Mouse (Mus musculus) lung, adult 2 months (tissue): ENCODE results near the gene Nrg4. TPM values are rescaled to one million over a fixed set of nuclear protein-coding genes. Genes with fewer than 3 reads are reported as not detected.

Source experiments
- DNase-seq: peaks from one replicate; pipeline ENCODE4 v3.0.0; 2022
- H3K4me1 ChIP-seq: fragments of 200-500 bp; 2 replicates; pipeline ENCODE4 v1.6.1; 2011; ENCODE audit warnings: low read length; ENCODE audit not compliant: control insufficient read depth, insufficient read depth
- H3K4me3 ChIP-seq: fragments of 200-500 bp; replicated peaks from 2 replicates; pipeline ENCODE3; 2011; ENCODE audit warnings: low read depth, mild to moderate bottlenecking, control low read depth, low read length; ENCODE audit errors: extremely low read depth
- CTCF ChIP-seq: fragments of 200-500 bp; IDR thresholded peaks from 2 replicates; pipeline ENCODE4 v1.5.1; 2011; ENCODE audit warnings: mild to moderate bottlenecking, low read length, control low read depth; ENCODE audit not compliant: insufficient read depth
- POLR2A ChIP-seq: fragments of 200-500 bp; IDR thresholded peaks from 2 replicates; pipeline ENCODE4 v1.6.1; 2011; ENCODE audit warnings: low read depth, mild to moderate bottlenecking, control low read depth, low read length, borderline replicate concordance; ENCODE audit errors: extremely low read depth
- WGBS: fragments of 180-500 bp; shearing (Covaris S2); methylation state at CpG from one replicate; pipeline ENCODE4 v1.1.7; 2018; 5-methylcytosine and 5-hydroxymethylcytosine counted together
- polyA plus RNA-seq: library from polyadenylated mRNA; depleted of rRNA; stranded (reverse); fragments of >200 nt; gene quantifications from 2 replicates; pipeline ENCODE4 v1.2.3, GENCODE M21; 2012

Gene Nrg4
- polyA plus RNA-seq, 1 experiment, result 3.7 TPM

DNA sequence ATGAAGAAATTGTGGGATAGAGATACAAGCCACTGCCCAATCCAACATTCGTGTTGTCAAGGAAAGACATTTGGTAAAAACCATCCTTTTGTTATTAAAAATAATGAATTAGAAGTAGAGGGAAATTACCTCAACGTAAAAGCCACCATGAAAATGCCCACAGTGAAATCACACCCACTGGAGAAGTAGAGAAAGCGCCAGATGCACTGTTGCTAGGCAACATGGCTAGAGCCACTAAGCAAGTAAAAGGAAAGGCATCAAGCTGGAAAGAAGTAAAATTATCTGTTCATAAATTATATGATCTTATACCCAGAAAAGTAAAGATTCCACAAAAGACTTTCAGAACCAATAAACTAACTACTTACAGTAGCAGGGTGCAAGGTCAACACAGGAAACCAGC is 100.4 kb downstream of the Nrg4 start:
- no peak for DNase-seq
- Histone ChIP-seq H3K4me1 (no peaks in the 10 kb centered on the region), H3K4me3 (no peak overlapping the region)
- WGBS, result 90% methylated on average over 3 of the region's 3 CpGs
- TF ChIP-seq CTCF, result no peak
- no peak for TF ChIP-seq POLR2A

DNA sequence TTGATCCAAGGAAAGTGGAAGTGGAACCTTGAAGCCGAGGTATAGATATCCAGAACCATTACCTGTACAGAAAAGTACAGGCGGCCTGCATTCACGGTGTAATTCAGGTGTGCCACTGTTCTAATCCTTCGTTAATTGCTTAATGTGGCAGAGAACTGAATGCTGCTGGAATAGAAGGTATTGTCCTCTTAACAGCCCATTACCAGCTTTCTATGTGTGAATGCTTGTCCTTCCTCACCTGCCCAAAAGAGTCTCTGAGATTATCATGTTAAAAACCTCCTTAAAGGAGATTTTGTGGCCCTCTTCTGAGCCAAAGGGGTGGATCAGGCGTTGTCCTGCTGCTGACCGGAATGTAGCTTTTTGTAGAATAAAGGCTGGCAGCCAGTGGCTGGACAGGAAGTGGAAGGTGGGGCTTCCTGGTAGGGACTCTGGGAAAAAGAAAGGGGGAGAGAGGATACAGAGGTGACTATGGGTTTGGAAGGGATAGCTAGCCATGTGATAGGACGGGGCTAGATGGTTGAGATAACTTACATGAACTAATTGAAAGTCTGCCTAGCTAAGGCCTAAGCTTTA is 101.4 kb downstream of the Nrg4 start:
- WGBS, result 70% methylated on average over 7 of the region's 7 CpGs
- no peak overlapping the region for H3K4me3 ChIP-seq
- DNase-seq, result no peak

DNA sequence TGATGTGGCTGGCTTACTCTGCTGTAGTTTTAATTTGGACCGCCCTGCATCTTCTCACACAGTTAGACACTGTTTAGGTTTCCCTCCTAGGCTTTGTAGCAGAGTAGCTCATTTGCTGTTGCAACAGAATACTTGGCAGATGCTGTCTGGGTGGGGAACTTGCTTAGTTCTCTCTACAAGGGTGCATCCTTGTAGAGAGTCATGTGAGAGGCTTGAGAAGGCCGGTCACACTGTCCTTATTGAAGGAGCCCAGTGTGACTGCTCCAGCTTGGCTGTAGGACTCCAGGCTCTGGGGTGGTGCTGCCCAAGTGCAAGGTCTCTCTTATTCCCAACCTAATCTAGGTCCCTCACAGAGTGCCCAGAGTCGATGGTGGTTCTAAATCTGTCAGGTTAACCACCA is 109.3 kb downstream of the Nrg4 start:
- WGBS, result 94% methylated on average over 3 of the region's 3 CpGs
- TF ChIP-seq CTCF, result no peak
- Histone ChIP-seq H3K4me1 (no peaks in the 10 kb centered on the region), H3K4me3 (no peak overlapping the region)
- DNase-seq, result no peak

More for the DNA sequence above, 101.4 kb downstream of the Nrg4 start:
- no peaks in the 10 kb centered on the region for H3K4me1 ChIP-seq
- TF ChIP-seq POLR2A (no peak), CTCF (no peak)

DNA sequence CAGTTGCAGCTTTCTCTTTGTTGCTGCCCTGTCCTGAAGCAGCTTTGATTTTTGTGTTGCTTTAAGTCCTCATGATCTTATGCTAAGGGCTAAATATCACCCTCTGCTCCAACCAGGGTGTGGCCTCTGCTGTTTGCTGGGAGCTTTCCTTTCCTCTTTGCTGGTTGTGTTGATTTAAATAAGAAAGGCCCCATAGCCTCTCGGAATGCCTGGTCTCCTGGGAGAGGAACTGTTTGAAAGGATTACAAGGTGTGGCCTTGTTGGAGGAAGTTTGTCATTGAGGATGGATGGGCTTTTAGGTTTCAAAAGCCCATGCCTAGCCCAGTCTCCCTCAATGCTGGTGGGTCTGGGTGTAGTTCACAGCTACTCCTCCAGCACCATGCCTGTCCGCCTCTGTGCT is 110.6 kb downstream of the Nrg4 start:
- no peak for DNase-seq
- no peaks in the 10 kb centered on the region for H3K4me1 ChIP-seq
- no peak for TF ChIP-seq CTCF
- no peak for TF ChIP-seq POLR2A
- no peak overlapping the region for H3K4me3 ChIP-seq
- 66% methylated on average over 2 of the region's 2 CpGs for WGBS

DNA sequence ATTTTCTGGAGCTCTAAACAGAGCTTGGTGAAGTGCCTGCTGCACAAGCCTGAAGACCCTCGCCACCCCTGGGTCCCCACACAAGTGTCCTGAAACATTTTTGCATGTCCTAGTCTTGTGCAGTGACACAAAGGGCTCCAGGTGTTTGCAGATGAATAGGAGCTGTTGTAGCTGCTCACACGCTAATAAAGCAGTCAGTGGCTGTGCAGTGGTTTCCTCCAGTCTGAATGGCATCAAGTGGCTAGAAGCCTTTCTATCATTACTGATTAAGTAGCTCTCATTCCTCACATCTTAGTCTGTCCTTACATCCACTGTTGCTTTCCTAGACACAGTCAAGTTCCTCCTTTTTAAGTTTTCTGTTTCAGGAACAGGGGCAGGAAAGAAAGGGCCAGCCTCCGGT is 111.0 kb downstream of the Nrg4 start:
- no peak overlapping the region for H3K4me3 ChIP-seq
- H3K4me1 ChIP-seq, result no peaks in the 10 kb centered on the region
- TF ChIP-seq POLR2A (no peak), CTCF (no peak)
- DNase-seq, result no peak
- 88% methylated on average over 3 of the region's 3 CpGs for WGBS

- TF ChIP-seq CTCF (no peak), POLR2A (no peak)
- DNase-seq, result no peak
- H3K4me1 ChIP-seq, result no peaks in the 10 kb centered on the region
- H3K4me3 ChIP-seq, result no peak overlapping the region
- 80% methylated on average over 3 of the region's 3 CpGs for WGBS
These were observed 111.6 kb downstream of the Nrg4 start for GRCm38 (mm10) chr9:55215056-55215455.

DNA sequence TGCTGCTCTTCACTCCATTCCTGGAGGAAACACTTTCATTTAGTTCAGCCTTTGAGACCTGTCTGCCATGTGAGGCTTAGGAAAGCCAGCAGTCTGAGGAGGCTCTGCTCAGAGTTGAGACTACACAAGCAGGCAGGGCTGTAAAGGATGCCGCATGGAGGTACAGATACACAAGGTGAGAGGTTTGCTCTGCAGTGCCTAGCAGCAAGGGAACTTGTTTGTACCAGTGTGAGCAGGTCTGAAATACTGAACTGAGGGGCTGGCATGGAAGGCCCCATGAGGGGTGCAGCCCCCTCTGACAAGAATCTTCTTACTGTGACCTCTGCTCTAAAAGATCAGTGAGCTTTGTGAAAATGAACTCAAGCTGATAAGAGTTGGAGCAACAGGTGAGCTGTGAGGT is 113.2 kb downstream of the Nrg4 start:
- no peak for DNase-seq
- H3K4me1 ChIP-seq, result peaks cover 9% of the 10 kb centered on the region
- WGBS, result 88% methylated on average over 1 of the region's 1 CpGs
- H3K4me3 ChIP-seq, result no peak overlapping the region
- no peak for TF ChIP-seq CTCF
- no peak for TF ChIP-seq POLR2A

DNA sequence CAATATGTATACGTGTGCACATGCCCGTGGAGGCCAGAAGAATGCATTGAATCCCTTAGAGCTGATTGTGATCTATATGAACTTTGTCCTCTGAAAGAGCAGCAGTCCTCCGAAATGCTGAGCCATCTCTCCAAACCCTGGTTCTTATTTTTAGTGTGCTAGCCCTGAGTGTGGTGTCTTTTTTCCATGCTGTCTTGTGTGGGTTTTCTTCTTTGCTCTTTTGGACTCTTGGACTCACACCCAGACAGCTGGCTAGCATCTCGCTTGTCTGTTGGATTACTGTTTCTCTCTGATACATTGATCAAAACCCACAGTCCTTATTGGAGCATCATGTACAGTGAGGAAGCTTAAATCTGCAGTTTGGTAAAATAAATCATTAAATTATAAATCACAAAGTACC is 115.0 kb downstream of the Nrg4 start:
- 79% methylated on average over 4 of the region's 4 CpGs for WGBS

DNA sequence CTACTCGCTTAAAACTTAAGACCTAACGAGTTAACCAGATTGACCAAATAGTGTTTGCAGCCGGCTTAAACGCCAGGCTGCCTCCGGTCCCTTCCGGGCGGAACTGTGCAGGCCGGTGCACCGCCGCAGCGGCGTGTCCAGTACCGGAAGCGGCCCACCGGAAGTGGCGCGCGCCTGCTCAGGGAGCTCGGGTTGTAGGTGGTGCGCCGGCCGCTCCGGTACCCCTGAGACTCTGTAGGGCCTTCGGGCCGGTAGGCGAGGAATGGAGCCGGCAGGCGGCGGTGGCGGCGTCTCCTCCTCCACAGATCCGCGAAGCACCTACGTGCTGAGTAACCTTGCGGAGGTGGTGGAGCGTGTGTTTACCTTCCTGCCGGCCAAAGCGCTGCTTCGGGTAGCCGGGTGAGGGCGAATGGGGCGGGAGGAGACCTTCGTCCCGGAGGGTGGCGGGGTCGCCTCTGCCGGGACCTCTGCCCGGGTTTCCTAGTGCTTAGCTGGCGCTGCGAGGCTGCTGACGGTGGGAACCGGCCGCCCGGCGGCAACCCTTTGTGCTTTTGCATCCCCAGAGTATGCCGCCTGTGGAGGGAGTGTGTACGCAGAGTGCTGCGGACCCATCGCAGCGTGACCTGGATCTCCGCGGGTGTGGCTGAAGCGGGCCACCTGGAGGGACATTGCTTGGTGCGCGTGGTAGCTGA is 117.7 kb downstream of the Nrg4 start, which contains the start of gene Fbxo22:
TSS of gene Fbxo22 (plus strand) at position 136 of the 692 bp plus-strand sequence.
- Histone ChIP-seq H3K4me1 (peaks cover 14% of the 10 kb centered on the region), H3K4me3 (peak within 1 kb of the TSS; percentile 95)
- TF ChIP-seq CTCF (no peak), POLR2A (peak; percentile 69; the same call in 1 of the 2 replicates)
- DNase-seq, result peak; percentile 82
- 1% methylated on average over 65 of the region's 65 CpGs for WGBS

More for the DNA sequence above, 115.0 kb downstream of the Nrg4 start:
- no peak overlapping the region for H3K4me3 ChIP-seq
- DNase-seq, result no peak
- H3K4me1 ChIP-seq, result peaks cover 14% of the 10 kb centered on the region
- TF ChIP-seq POLR2A (no peak), CTCF (no peak)

DNA sequence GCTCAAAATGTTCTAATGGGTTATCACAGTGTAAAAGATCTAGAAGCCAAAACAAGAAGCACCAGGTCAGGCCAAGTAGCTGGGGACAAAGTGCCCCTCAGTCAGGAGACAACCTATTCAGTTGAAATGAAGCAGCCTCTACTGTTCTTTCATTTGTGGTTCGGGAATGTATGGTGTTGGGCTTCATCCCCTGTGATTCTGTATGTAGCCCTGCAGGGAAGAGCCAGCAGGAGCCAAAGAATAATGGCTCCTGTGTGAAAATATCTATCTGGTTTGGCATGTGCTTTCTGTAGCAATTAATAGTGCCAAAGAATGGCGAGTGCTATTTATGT is 118.2 kb downstream of the Nrg4 start:
- TF ChIP-seq CTCF, result no peak
- no peak for DNase-seq
- Histone ChIP-seq H3K4me1 (peaks cover 14% of the 10 kb centered on the region), H3K4me3 (peak overlapping the region; percentile 95)
- 3% methylated on average over 2 of the region's 2 CpGs for WGBS

DNA sequence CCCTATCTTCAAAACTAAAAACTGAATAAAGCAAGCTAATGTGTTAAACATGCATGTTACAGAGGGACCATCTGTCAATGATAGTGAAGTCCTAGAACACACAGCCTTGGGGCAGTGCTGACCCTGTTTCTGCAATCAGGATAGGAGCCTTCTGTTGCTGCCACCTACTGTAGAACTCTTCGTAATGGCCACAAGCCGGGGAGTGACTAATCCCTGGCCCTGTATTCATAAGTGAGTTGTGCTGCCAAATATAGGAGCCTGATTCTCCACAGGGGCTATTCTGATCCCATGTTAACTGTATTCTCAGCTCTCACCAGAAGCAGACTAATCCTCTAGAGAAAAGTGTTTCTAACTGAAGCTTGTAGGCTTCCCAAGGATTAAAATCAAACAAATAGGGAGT is 127.3 kb downstream of the Nrg4 start:
- WGBS, result 67% methylated on average over 2 of the region's 2 CpGs
- no peak for DNase-seq
- TF ChIP-seq POLR2A, result no peak
- no peak for TF ChIP-seq CTCF
- H3K4me3 ChIP-seq, result no peak overlapping the region
- no peaks in the 10 kb centered on the region for H3K4me1 ChIP-seq
